ENCODE assay signal across 8 mouse cellular contexts in the genomic region with DNA sequence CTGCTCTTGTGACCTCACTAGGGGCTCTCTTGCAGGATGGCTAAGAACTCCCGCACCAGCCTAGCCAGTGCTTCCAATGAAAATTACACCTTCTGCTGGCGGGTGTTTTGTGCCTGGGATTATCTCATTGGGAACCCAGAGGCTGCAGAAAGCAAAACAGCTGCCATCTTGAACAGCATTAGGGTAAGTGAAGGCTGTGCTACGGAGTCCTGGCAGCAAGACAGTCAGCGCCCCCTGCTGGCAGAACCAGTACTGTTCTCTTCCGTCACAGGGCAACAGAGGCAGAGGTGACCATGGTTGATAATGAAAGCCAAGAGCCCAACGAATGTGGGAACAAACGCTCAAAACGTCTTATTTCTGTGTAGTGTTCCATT. TPM values are rescaled to one million over a fixed set of nuclear protein-coding genes. Genes with fewer than 3 reads are reported as not detected.
DNase-seq lines count a peak whose midpoint lies in the region; ATAC-seq and TF ChIP-seq lines count a peak whose summit lies in the region.

No protein-coding gene starts in this region.

- WGBS in kidney, embryonic 15.5 days: 65% methylated on average over 8 of the region's 8 CpGs
- 62% methylated on average over 8 of the region's 8 CpGs for WGBS in cerebellum, adult 2 months

- H3K4me2 ChIP-seq in kidney, embryonic 15.5 days: no peak overlapping the region

- no peak for TF ChIP-seq POLR2A in MEL (IDR thresholded peaks at IDR 0.05; ENCODE audit: control insufficient read depth in 1 of 2, insufficient read depth in 1 of 2, low read depth in 1 of 2, low read length in 2 of 2, poor library complexity in 1 of 2)
- TF ChIP-seq POLR2A in cerebellum, adult 2 months (IDR thresholded peaks at IDR 0.05; ENCODE audit: borderline replicate concordance, insufficient read depth, low read length): no peak

- no peaks in the 10 kb centered on the region for H3K4me1 ChIP-seq in kidney, embryonic 15.5 days
- H3K4me1 ChIP-seq in MEL (ENCODE audit: control insufficient read depth in 1 of 2, insufficient read depth in 2 of 2, low read length in 2 of 2): no peaks in the 10 kb centered on the region; a peak in 1 of 4 replicates
- H3K4me1 ChIP-seq in cerebellum, adult 2 months (ENCODE audit: control insufficient read depth, insufficient read depth, low read length): no peaks in the 10 kb centered on the region

- no peak overlapping the region for H3K9ac ChIP-seq in kidney, embryonic 15.5 days
- no peak overlapping the region for H3K9ac ChIP-seq in MEL (ENCODE audit: control insufficient read depth, low read depth, low read length, poor library complexity, severe bottlenecking)

- no peak overlapping the region for H3K27ac ChIP-seq in kidney, embryonic 15.5 days
- H3K27ac ChIP-seq in MEL (ENCODE audit: control insufficient read depth, low read depth, low read length): no peak overlapping the region
- no peak overlapping the region for H3K27ac ChIP-seq in cerebellum, adult 2 months (ENCODE audit: insufficient read depth, low read length)

- H3K9me3 ChIP-seq in kidney, embryonic 15.5 days (replicated peaks): no peaks in the 10 kb centered on the region
- no peaks in the 10 kb centered on the region for H3K9me3 ChIP-seq in MEL (replicated peaks; ENCODE audit: insufficient read depth, low read length)

- TF ChIP-seq RAD21 in MEL (IDR thresholded peaks at IDR 0.05; ENCODE audit: low read depth, low read length): peak; percentile 45

- H3K27me3 ChIP-seq in kidney, embryonic 15.5 days: no peaks in the 10 kb centered on the region
- H3K27me3 ChIP-seq in MEL (ENCODE audit: control insufficient read depth in 1 of 2, insufficient read depth in 2 of 2, low read length in 2 of 2): no peaks in the 10 kb centered on the region
- no peaks in the 10 kb centered on the region for H3K27me3 ChIP-seq in cerebellum, adult 2 months (ENCODE audit: control insufficient read depth, insufficient read depth, low read length)

- DNase-seq in kidney, adult 9 months: peak; percentile 42
- peak; percentile 30 for DNase-seq in MEL (ENCODE audit: low read depth, low spot score)
- peak; percentile 34 to 47 for DNase-seq in cerebellum, adult 2 months
- peak; percentile 44 for DNase-seq in gastrocnemius, postnatal 14 days
- peak; percentile 8 to 26 for DNase-seq in left cerebral cortex, postnatal 14 days (ENCODE audit: low spot score in 2 of 2)
- DNase-seq in natural killer cell, adult 2 months (ENCODE audit: low spot score in 2 of 2): peak; percentile 12 to 55
- peak; percentile 48 to 57 for DNase-seq in thymus, postnatal 36 days

- no peak for TF ChIP-seq EP300 in MEL (IDR thresholded peaks at IDR 0.05; ENCODE audit: low read depth in 1 of 2, low read length in 2 of 2)

- H3K79me2 ChIP-seq in MEL (ENCODE audit: control insufficient read depth, insufficient read depth, low read length, poor library complexity): no peaks in the 10 kb centered on the region

- no peak overlapping the region for H3K4me3 ChIP-seq in kidney, embryonic 15.5 days (replicated peaks)
- no peak overlapping the region for H3K4me3 ChIP-seq in MEL (ENCODE audit: control insufficient read depth in 1 of 2, insufficient read depth in 1 of 2, low read depth in 2 of 2, low read length in 2 of 2)
- H3K4me3 ChIP-seq in cerebellum, adult 2 months (replicated peaks; ENCODE audit: insufficient read depth, low read depth, low read length): no peak overlapping the region

- peak; percentile 45 to 71 (median 54); a peak in 5 of 6 replicates for TF ChIP-seq CTCF in MEL (IDR thresholded peaks at IDR 0.05 in 2 of 3, conservative IDR thresholded peaks at IDR 0.05 in 1 of 3; ENCODE audit: control insufficient read depth in 1 of 3, insufficient read depth in 1 of 3, low read depth in 2 of 3, low read length in 3 of 3, poor library complexity in 1 of 3, severe bottlenecking in 1 of 3)
- TF ChIP-seq CTCF in cerebellum, adult 2 months (IDR thresholded peaks at IDR 0.05; ENCODE audit: borderline replicate concordance, insufficient read depth, low read depth, low read length): peak; percentile 61

- intact Hi-C loops in gastrocnemius, postnatal 14 days (cut with DNase I; ENCODE audit: low total_unique reads): no loop called here
- intact Hi-C loops in left cerebral cortex, postnatal 14 days (cut with DNase I): no loop called here

- no peaks in the 10 kb centered on the region for H3K36me3 ChIP-seq in kidney, embryonic 15.5 days
- H3K36me3 ChIP-seq in MEL (ENCODE audit: control insufficient read depth in 1 of 2, insufficient read depth in 2 of 2, low read length in 2 of 2): no peaks in the 10 kb centered on the region

- no peak for ATAC-seq in kidney, embryonic 15.5 days (replicated peaks; ENCODE audit: low FRiP score)

TF ChIP-seq in MEL, 35 proteins besides CTCF, POLR2A, EP300 and RAD21:
- TF ChIP-seq GABPA (IDR thresholded peaks at IDR 0.05; ENCODE audit: low read depth, low read length) (no peak), ELF1 (IDR thresholded peaks at IDR 0.05; ENCODE audit: low read depth, low read length) (no peak), MXI1 (IDR thresholded peaks at IDR 0.05; ENCODE audit: low read depth, low read length) (no peak), SMC3 (IDR thresholded peaks at IDR 0.05; ENCODE audit: low read depth, low read length) (peak; percentile 52), ZC3H11A (IDR thresholded peaks at IDR 0.05; ENCODE audit: low read depth, low read length) (no peak), TAL1 (IDR thresholded peaks at IDR 0.05; ENCODE audit: low read length) (no peak), ZMIZ1 (IDR thresholded peaks at IDR 0.05; ENCODE audit: low read depth, low read length) (no peak), KAT2A (conservative IDR thresholded peaks at IDR 0.05; ENCODE audit: low read depth, low read length) (no peak)

RNA-seq across cellular contexts. Expression of a gene that starts 15.2 kb away (rescaled TPM):
- 1.6 TPM in 2 replicates for polyA plus RNA-seq in kidney, embryonic 15.5 days (2015; fragmentation: Nextera tagmentation; extraction: Ambion mirVana)
- total RNA-seq in MEL (2012; rRNA removed): not detected in 2 replicates
- polyA plus RNA-seq in MEL (2012; ENCODE audit: insufficient read depth in 1 of 2, insufficient read length in 2 of 2, low read depth in 1 of 2, low replicate concordance in 2 of 2, missing spikeins in 1 of 2): not detected
- 0.61 and 0.84 TPM in 2 replicates for polyA plus RNA-seq in cerebellum, adult 2 months (2012; rRNA removed)
- total RNA-seq in gastrocnemius, postnatal 14 days (2021): under 1 TPM; 0.20 to 0.35 TPM
- under 1 TPM; 0.06 to 0.29 TPM for total RNA-seq in left cerebral cortex, postnatal 14 days (2021)

RNA-seq across cellular contexts. Expression of a gene that starts 31.9 kb away (rescaled TPM):
- 24.3 and 27.0 TPM in 2 replicates for polyA plus RNA-seq in kidney, embryonic 15.5 days (2015; fragmentation: Nextera tagmentation; extraction: Ambion mirVana)
- 1.9 and 2.3 TPM in 2 replicates for total RNA-seq in MEL (2012; rRNA removed)
- 1 to 10 TPM in 1 of 2 experiments, not detected in 1; 3.1 TPM for polyA plus RNA-seq in MEL (2012; ENCODE audit: insufficient read depth in 1 of 2, insufficient read length in 2 of 2, low read depth in 1 of 2, low replicate concordance in 2 of 2, missing spikeins in 1 of 2)
- 31.0 and 33.5 TPM in 2 replicates for polyA plus RNA-seq in cerebellum, adult 2 months (2012; rRNA removed)
- total RNA-seq in gastrocnemius, postnatal 14 days (2021): 1 to 10 TPM; 6.9 to 8.0 TPM
- 10 to 100 TPM in 1 of 2 experiments, 1 to 10 TPM in 1; 7.3 to 10.4 TPM for total RNA-seq in left cerebral cortex, postnatal 14 days (2021)
